Comparison of ENCODE assay signal across 13 mouse cellular contexts in the genomic region with DNA sequence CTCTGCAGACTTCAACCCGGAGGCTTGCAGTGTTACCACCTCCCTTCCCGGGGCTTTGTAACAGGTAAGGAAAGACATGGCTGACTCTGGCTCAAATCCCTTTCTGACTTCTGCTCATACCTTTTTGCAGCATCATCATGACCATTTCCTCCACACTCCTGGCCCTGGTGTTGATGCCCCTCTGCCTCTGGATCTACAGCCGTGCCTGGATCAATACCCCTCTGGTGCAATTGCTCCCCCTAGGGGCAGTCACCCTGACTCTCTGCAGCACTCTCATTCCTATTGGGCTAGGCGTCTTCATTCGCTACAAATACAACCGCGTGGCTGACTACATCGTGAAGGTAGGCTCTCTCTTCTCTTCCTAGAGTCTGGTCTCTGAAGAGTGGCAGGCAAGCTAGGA. TPM values are rescaled to one million over a fixed set of nuclear protein-coding genes. Genes with fewer than 3 reads are reported as not detected.
DNase-seq lines count a peak whose midpoint lies in the region; ATAC-seq and TF ChIP-seq lines count a peak whose summit lies in the region.
"Not testable (repeated sequence)": the region's sequence is repeated elsewhere in the genome, so short reads cannot be mapped to it uniquely, and the experiment has no call there.
"Had no signal": no experiment of that assay in that cellular context is flagged by ENCODE, and none has a peak within 500 bp of the region (broad histone marks: within the 10 kb centered on the region; RNA-seq: fewer than 3 reads in every experiment).

No protein-coding gene starts in this region.

- H3K27ac ChIP-seq in embryonic facial prominence, embryonic 10.5 days (replicated peaks); kidney, adult 2 months (ENCODE audit: insufficient read depth, low read depth, low read length); lung, embryonic 14.5 days (ENCODE audit: low read depth); neural tube, embryonic 11.5 days (ENCODE audit: low read depth, low read length); thymus, adult 2 months (ENCODE audit: control insufficient read depth, insufficient read depth, low read length): not testable (repeated sequence)

- H3K4me2 ChIP-seq in lung, embryonic 14.5 days; neural tube, embryonic 11.5 days (ENCODE audit: low read depth): not testable (repeated sequence)

- peak; percentile 38 to 67; a peak in 3 of 4 replicates for ATAC-seq in hematopoietic stem cell, adult 5-6 weeks (replicated peaks in 1 of 2; ENCODE audit: insufficient read depth in 1 of 2, low FRiP score in 2 of 2, low TSS enrichment in 1 of 2, low read depth in 1 of 2, poor library complexity in 2 of 2, severe bottlenecking in 2 of 2)
- not testable (repeated sequence) for ATAC-seq in lung, embryonic 14.5 days (ENCODE audit: insufficient read depth); neural tube, embryonic 11.5 days (ENCODE audit: insufficient read depth, low FRiP score, low TSS enrichment)

- H3K4me1 ChIP-seq in E14TG2a.4 (replicated peaks; ENCODE audit: low read depth, low read length); embryonic facial prominence, embryonic 10.5 days; kidney, adult 2 months (ENCODE audit: control insufficient read depth, insufficient read depth, low read length); lung, embryonic 14.5 days (ENCODE audit: insufficient read depth); neural tube, embryonic 11.5 days (ENCODE audit: control insufficient read depth, insufficient read depth, low read length); thymus, adult 2 months (replicated peaks; ENCODE audit: control insufficient read depth, insufficient read depth, low read length): not testable (repeated sequence)

- H3K4me3 ChIP-seq in E14TG2a.4 (replicated peaks; ENCODE audit: low read length); embryonic facial prominence, embryonic 10.5 days; kidney, adult 2 months (ENCODE audit: insufficient read depth, low read depth, low read length); lung, embryonic 14.5 days (ENCODE audit: low read depth, low read length); neural tube, embryonic 11.5 days (ENCODE audit: low read depth, low read length); thymus, adult 2 months (ENCODE audit: control insufficient read depth, insufficient read depth, low read length): not testable (repeated sequence)

- peaks cover 69% of the 10 kb centered on the region for H3K27me3 ChIP-seq in E14TG2a.4 (ENCODE audit: insufficient read depth, low read length)
- peaks cover 67% of the 10 kb centered on the region for H3K27me3 ChIP-seq in embryonic facial prominence, embryonic 10.5 days (replicated peaks; ENCODE audit: low read depth, poor library complexity, severe bottlenecking)
- H3K27me3 ChIP-seq in kidney, adult 2 months (replicated peaks; ENCODE audit: control insufficient read depth, insufficient read depth, low read length); neural tube, embryonic 11.5 days (ENCODE audit: control insufficient read depth, insufficient read depth, low read length); thymus, adult 2 months (ENCODE audit: control insufficient read depth, insufficient read depth, low read length): not testable (repeated sequence)
- H3K27me3 ChIP-seq in lung, embryonic 14.5 days (ENCODE audit: insufficient read depth, low read length): peaks cover 34% of the 10 kb centered on the region

- 41% methylated on average over 8 of the region's 8 CpGs for WGBS in embryonic facial prominence, embryonic 10.5 days
- WGBS in kidney, adult 2 months: 37% methylated on average over 8 of the region's 8 CpGs
- 41% methylated on average over 8 of the region's 8 CpGs for WGBS in lung, embryonic 14.5 days
- WGBS in neural tube, embryonic 11.5 days: 42% methylated on average over 8 of the region's 8 CpGs
- 37% methylated on average over 8 of the region's 8 CpGs for WGBS in thymus, adult 2 months

- DNase-seq in adrenal gland, adult (ENCODE audit: inconsistent age in 2 of 2, low spot score in 1 of 2): peak; percentile 38 to 66
- DNase-seq in embryonic facial prominence, embryonic 10.5 days (ENCODE audit: low spot score): peak; percentile 31
- peak; percentile 19 for DNase-seq in kidney, adult 2 months
- DNase-seq in lung, embryonic 14.5 days: not testable (repeated sequence)
- peak; percentile 35 for DNase-seq in neural tube, embryonic 11.5 days (ENCODE audit: low spot score)
- DNase-seq in thymus, adult 2 months: peak; percentile 16

- not testable (repeated sequence) for TF ChIP-seq POLR2A in kidney, adult 2 months (IDR thresholded peaks at IDR 0.05; ENCODE audit: low read depth, low read length); thymus, adult 2 months (IDR thresholded peaks at IDR 0.05; ENCODE audit: control insufficient read depth, extremely low read depth, insufficient read depth, low read length, poor library complexity)

- H3K9me3 ChIP-seq in E14TG2a.4 (ENCODE audit: low read length); embryonic facial prominence, embryonic 10.5 days; lung, embryonic 14.5 days (ENCODE audit: low read depth, low read length); neural tube, embryonic 11.5 days (ENCODE audit: control insufficient read depth, low read length): not testable (repeated sequence)

- not testable (repeated sequence) for H3K36me3 ChIP-seq in E14TG2a.4 (ENCODE audit: insufficient read depth, low read length); embryonic facial prominence, embryonic 10.5 days (replicated peaks); kidney, adult 2 months (ENCODE audit: control insufficient read depth, insufficient read depth, low read length); lung, embryonic 14.5 days (ENCODE audit: insufficient read depth); neural tube, embryonic 11.5 days (ENCODE audit: control insufficient read depth, insufficient read depth, low read length); thymus, adult 2 months (ENCODE audit: control insufficient read depth, insufficient read depth, low read length)

- TF ChIP-seq CTCF in E14TG2a.4 (conservative IDR thresholded peaks at IDR 0.05; ENCODE audit: low read length): peak; percentile 47
- TF ChIP-seq CTCF in kidney, adult 2 months (conservative IDR thresholded peaks at IDR 0.05; ENCODE audit: insufficient read depth, insufficient read length, low read depth, low read length): peak; percentile 47
- TF ChIP-seq CTCF in lung, embryonic 14.5 days (IDR thresholded peaks at IDR 0.05; ENCODE audit: low read depth): peak; percentile 42
- not testable (repeated sequence) for TF ChIP-seq CTCF in thymus, adult 2 months (IDR thresholded peaks at IDR 0.05; ENCODE audit: borderline replicate concordance, control insufficient read depth, extremely low read depth, insufficient read depth, low read length, poor library complexity)

- H3K9ac ChIP-seq in lung, embryonic 14.5 days; neural tube, embryonic 11.5 days (ENCODE audit: low read length): not testable (repeated sequence)

RNA-seq across cellular contexts. Expression of a gene that starts 1.5 kb away (rescaled TPM):
- polyA plus RNA-seq in embryonic facial prominence, embryonic 10.5 days (2016; fragmentation: Nextera tagmentation; extraction: Ambion mirVana): 2.1 and 2.6 TPM in 2 replicates
- total RNA-seq in hematopoietic stem cell, adult 5-6 weeks (2017): not detected in 2 replicates
- polyA plus RNA-seq in kidney, adult 2 months (2012; rRNA removed): 0.77 and 2.3 TPM in 2 replicates
- polyA plus RNA-seq in lung, embryonic 14.5 days (2014; fragmentation: Nextera tagmentation; extraction: Ambion mirVana): 0.28 and 0.80 TPM in 2 replicates
- 33.3 and 39.0 TPM in 2 replicates for polyA plus RNA-seq in neural tube, embryonic 11.5 days (2014; fragmentation: Nextera tagmentation; extraction: Ambion mirVana)
- polyA plus RNA-seq in thymus, adult 2 months (2012; rRNA removed): 0.71 and 0.94 TPM in 2 replicates
- total RNA-seq: gastrocnemius, postnatal 4 days; heart, postnatal 14 days had no signal

RNA-seq across cellular contexts. Expression of a gene that starts 33.7 kb away (rescaled TPM):
- polyA plus RNA-seq in embryonic facial prominence, embryonic 10.5 days (2016; fragmentation: Nextera tagmentation; extraction: Ambion mirVana): not detected in 2 replicates
- total RNA-seq in hematopoietic stem cell, adult 5-6 weeks (2017): not detected in 2 replicates
- polyA plus RNA-seq in kidney, adult 2 months (2012; rRNA removed): not detected in 2 replicates
- polyA plus RNA-seq in lung, embryonic 14.5 days (2014; fragmentation: Nextera tagmentation; extraction: Ambion mirVana): not detected in 2 replicates
- polyA plus RNA-seq in neural tube, embryonic 11.5 days (2014; fragmentation: Nextera tagmentation; extraction: Ambion mirVana): not detected in 2 replicates
- not detected in 2 replicates for polyA plus RNA-seq in thymus, adult 2 months (2012; rRNA removed)
- total RNA-seq: adrenal gland, postnatal 4 days; gastrocnemius, postnatal 4 days; heart, postnatal 14 days; layer of hippocampus, adult 18-20 months had no signal
- polyA plus RNA-seq: limb, embryonic 15.5 days had no signal
